Mouse (Mus musculus) embryonic facial prominence, embryonic 14.5 days (tissue): Measurements from ENCODE around the gene Grk3. TPM values are rescaled to one million over a fixed set of nuclear protein-coding genes. Genes with fewer than 3 reads are reported as not detected.

Source experiments
- ATAC-seq: fragments of 200-750 bp; cut with Nextera tagmentation; 2 replicates; pipeline ENCODE4 v1.8.0; 2017; ENCODE audit warnings: low read depth, moderate number of reproducible peaks, moderate TSS enrichment
- DNase-seq: peaks from one replicate; pipeline ENCODE4 v3.0.0-alpha.2; 2015; ENCODE audit warnings: low spot score
- H3K27ac ChIP-seq: fragments of 300-500 bp; sonication (generic); replicated peaks from 2 replicates; pipeline ENCODE4 v1.5.1; 2014; ENCODE audit warnings: low read depth, mild to moderate bottlenecking, low read length, moderate library complexity
- H3K27me3 ChIP-seq: fragments of 300-500 bp; sonication (generic); replicated peaks from 2 replicates; pipeline ENCODE4 v1.6.1; 2014; ENCODE audit warnings: low read length; ENCODE audit not compliant: control insufficient read depth, insufficient read depth
- H3K36me3 ChIP-seq: fragments of 300-500 bp; sonication (generic); 2 replicates; pipeline ENCODE4 v1.6.1; 2014; ENCODE audit warnings: low read length, mixed read lengths; ENCODE audit not compliant: control insufficient read depth, insufficient read depth
- H3K4me1 ChIP-seq: fragments of 300-500 bp; sonication (generic); 2 replicates; pipeline ENCODE4 v1.6.1; 2014; ENCODE audit warnings: antibody characterized with exemption, low read length; ENCODE audit not compliant: control insufficient read depth, insufficient read depth
- H3K4me2 ChIP-seq: fragments of 300-500 bp; sonication (generic); 2 replicates; pipeline ENCODE4 v1.6.1; 2014; ENCODE audit warnings: low read depth, mild to moderate bottlenecking, low read length, moderate library complexity, mixed read lengths
- H3K4me3 ChIP-seq: fragments of 300-500 bp; sonication (generic); 2 replicates; pipeline ENCODE4 v1.5.1; 2014; ENCODE audit warnings: low read depth, mild to moderate bottlenecking, low read length
- H3K9ac ChIP-seq: fragments of 300-500 bp; sonication (generic); 2 replicates; pipeline ENCODE4 v1.6.1; 2014; ENCODE audit warnings: low read depth, mild to moderate bottlenecking, low read length, moderate library complexity, mixed read lengths
- H3K9me3 ChIP-seq: fragments of 300-500 bp; sonication (generic); 2 replicates; pipeline ENCODE4 v1.6.1; 2016; ENCODE audit warnings: low read length; ENCODE audit not compliant: control insufficient read depth
- WGBS: fragments of 180-500 bp; shearing (Covaris S2); extraction: QIAGEN DNeasy Blood & Tissue Kit; methylation state at CpG from one replicate; pipeline ENCODE4 v1.1.7; 2014; 5-methylcytosine and 5-hydroxymethylcytosine counted together
- polyA plus RNA-seq: library from polyadenylated mRNA; unstranded; fragments of >200 nt; fragmentation: Nextera tagmentation; extraction: Ambion mirVana; gene quantifications from 2 replicates; pipeline ENCODE4 v1.2.1, GENCODE M21; 2014

The Grk3 gene
- polyA plus RNA-seq, 1 experiment from 2014 or later = 6.6 TPM

DNA sequence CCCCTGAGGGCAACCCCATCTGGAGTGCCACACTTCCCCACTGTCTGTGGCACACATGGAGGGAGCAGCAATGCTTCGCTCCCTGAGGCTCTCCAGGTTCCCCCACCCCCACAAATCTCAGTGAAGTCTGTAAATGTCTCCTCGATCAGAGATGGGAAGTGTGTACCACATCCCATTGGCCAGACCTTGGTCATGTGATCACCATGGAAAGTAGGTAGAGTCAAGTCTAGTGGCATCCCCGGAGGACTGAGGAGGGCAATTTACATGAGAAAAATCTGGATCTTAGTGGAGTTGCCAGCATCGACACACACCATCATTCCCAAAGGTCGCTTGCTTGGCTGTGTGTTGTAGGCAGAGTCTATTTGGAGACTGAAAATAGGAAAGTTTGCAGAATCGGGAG lies 23.0 kb upstream of the Grk3 start:
- WGBS = 85% methylated on average over 6 of the region's 6 CpGs
- Histone ChIP-seq H3K27ac (no peak overlapping the region), H3K9me3 (no peaks in the 10 kb centered on the region), H3K4me3 (no peak overlapping the region), H3K9ac (no peak overlapping the region), H3K4me1 (peaks cover 17% of the 10 kb centered on the region), H3K27me3 (no peaks in the 10 kb centered on the region), H3K36me3 (no peaks in the 10 kb centered on the region), H3K4me2 (no peak overlapping the region)
- no peak for ATAC-seq
- no peak for DNase-seq

- Histone ChIP-seq H3K9ac (no peak overlapping the region), H3K27ac (peak overlapping the region; percentile 65), H3K36me3 (no peaks in the 10 kb centered on the region), H3K27me3 (no peaks in the 10 kb centered on the region), H3K9me3 (no peaks in the 10 kb centered on the region), H3K4me1 (peaks cover 20% of the 10 kb centered on the region), H3K4me3 (no peak overlapping the region), H3K4me2 (no peak overlapping the region)
- 43% methylated on average over 10 of the region's 10 CpGs for WGBS
- ATAC-seq = peak; percentile 56
- DNase-seq = peak; percentile 85
Observed at GRCm38 (mm10) chr5:113035094-113036047, 19.8 kb upstream of the Grk3 start.

- no peak overlapping the region for H3K4me2 ChIP-seq
- H3K36me3 ChIP-seq = no peaks in the 10 kb centered on the region
- no peak for DNase-seq
- H3K9me3 ChIP-seq = no peaks in the 10 kb centered on the region
- WGBS = 52% methylated on average over 15 of the region's 15 CpGs
- peaks cover 20% of the 10 kb centered on the region for H3K4me1 ChIP-seq
- no peak overlapping the region for H3K4me3 ChIP-seq
- no peak overlapping the region for H3K27ac ChIP-seq
- H3K27me3 ChIP-seq = no peaks in the 10 kb centered on the region
- H3K9ac ChIP-seq = 0 out of 2 replicates have a peak overlapping the region, but pooled peaks have one; percentile 19
- no peak for ATAC-seq
Observed at GRCm38 (mm10) chr5:113031201-113031754, 15.7 kb upstream of the Grk3 start.

- peaks cover 10% of the 10 kb centered on the region for H3K4me1 ChIP-seq
- no peak overlapping the region for H3K27ac ChIP-seq
- DNase-seq (no peak), ATAC-seq (no peak)
- H3K36me3 ChIP-seq = no peaks in the 10 kb centered on the region
- H3K4me2 ChIP-seq = no peak overlapping the region
- H3K9ac ChIP-seq = no peak overlapping the region
- no peak overlapping the region for H3K4me3 ChIP-seq
- WGBS = 67% methylated on average over 3 of the region's 3 CpGs
- H3K27me3 ChIP-seq = no peaks in the 10 kb centered on the region
- no peaks in the 10 kb centered on the region for H3K9me3 ChIP-seq
Observed at GRCm38 (mm10) chr5:113030082-113030481, 14.5 kb upstream of the Grk3 start.

GRCm38 (mm10) chr5:113026706-113027105 lies 11.1 kb upstream of the Grk3 start:
- Histone ChIP-seq H3K36me3 (no peaks in the 10 kb centered on the region), H3K27ac (no peak overlapping the region), H3K9ac (no peak overlapping the region), H3K4me3 (no peak overlapping the region), H3K4me2 (no peak overlapping the region), H3K27me3 (no peaks in the 10 kb centered on the region), H3K9me3 (no peaks in the 10 kb centered on the region), H3K4me1 (peaks cover 11% of the 10 kb centered on the region)
- 75% methylated on average over 5 of the region's 5 CpGs for WGBS
- ATAC-seq = no peak
- no peak for DNase-seq

- DNase-seq (peak; percentile 63), ATAC-seq (peak; percentile 47; the same call in 1 of the 2 replicates)
- H3K4me1 ChIP-seq = peaks cover 8% of the 10 kb centered on the region
- 21% methylated on average over 18 of the region's 18 CpGs for WGBS
- no peak overlapping the region for H3K27ac ChIP-seq
- no peak overlapping the region for H3K4me3 ChIP-seq
- no peaks in the 10 kb centered on the region for H3K27me3 ChIP-seq
- H3K36me3 ChIP-seq = no peaks in the 10 kb centered on the region
- H3K9ac ChIP-seq = peak overlapping the region; percentile 40; the same call in 1 of the 2 replicates
- H3K4me2 ChIP-seq = peak overlapping the region; percentile 36
- H3K9me3 ChIP-seq = no peaks in the 10 kb centered on the region
Observed at GRCm38 (mm10) chr5:113024154-113024764, 8.7 kb upstream of the Grk3 start.

DNA sequence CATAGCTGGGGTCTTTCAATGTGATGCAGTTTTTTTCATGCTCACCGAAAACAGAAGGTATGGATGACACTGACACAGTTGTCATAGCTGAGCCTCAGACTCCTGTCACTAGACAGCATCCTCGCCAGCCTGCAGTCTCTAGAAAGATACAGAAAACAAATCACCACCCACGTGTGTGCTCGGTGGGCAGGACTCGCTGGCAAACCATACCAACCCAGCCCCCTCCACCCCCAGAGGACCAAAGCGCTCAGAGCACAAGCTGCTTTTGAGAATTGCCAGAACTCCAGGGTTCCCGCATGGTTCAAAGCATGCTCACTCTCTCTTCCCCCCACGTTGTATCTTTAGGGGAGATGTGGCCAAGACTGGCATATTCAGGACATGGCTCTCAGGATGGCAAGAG lies 2.6 kb upstream of the Grk3 start:
- 49% methylated on average over 8 of the region's 8 CpGs for WGBS
- no peak overlapping the region for H3K27ac ChIP-seq
- DNase-seq (no peak), ATAC-seq (no peak)
- no peaks in the 10 kb centered on the region for H3K36me3 ChIP-seq
- no peak overlapping the region for H3K9ac ChIP-seq
- no peak overlapping the region for H3K4me3 ChIP-seq
- H3K9me3 ChIP-seq = no peaks in the 10 kb centered on the region
- H3K4me2 ChIP-seq = no peak overlapping the region
- H3K27me3 ChIP-seq = 0 out of 2 replicates have a peak, but pooled peaks cover 4% of the 10 kb centered on the region
- peaks cover 12% of the 10 kb centered on the region for H3K4me1 ChIP-seq

GRCm38 (mm10) chr5:113017004-113017403 lies 1.4 kb upstream of the Grk3 start:
- Histone ChIP-seq H3K36me3 (no peaks in the 10 kb centered on the region), H3K4me3 (no peak overlapping the region), H3K27ac (no peak overlapping the region), H3K4me1 (peaks cover 12% of the 10 kb centered on the region), H3K27me3 (0 out of 2 replicates have a peak, but pooled peaks cover 4% of the 10 kb centered on the region), H3K9ac (no peak overlapping the region), H3K9me3 (no peaks in the 10 kb centered on the region), H3K4me2 (no peak overlapping the region)
- DNase-seq (no peak), ATAC-seq (no peak)
- 78% methylated on average over 1 of the region's 1 CpGs for WGBS
